Mouse (Mus musculus): ENCODE measurements at regions not wholly inside any gene's neighbourhood (a gene's known extent, or its start where the extent isn't known, plus 50 kb on each side); places are given as distances from the start of the nearest gene placed in this dataset.

DNA sequence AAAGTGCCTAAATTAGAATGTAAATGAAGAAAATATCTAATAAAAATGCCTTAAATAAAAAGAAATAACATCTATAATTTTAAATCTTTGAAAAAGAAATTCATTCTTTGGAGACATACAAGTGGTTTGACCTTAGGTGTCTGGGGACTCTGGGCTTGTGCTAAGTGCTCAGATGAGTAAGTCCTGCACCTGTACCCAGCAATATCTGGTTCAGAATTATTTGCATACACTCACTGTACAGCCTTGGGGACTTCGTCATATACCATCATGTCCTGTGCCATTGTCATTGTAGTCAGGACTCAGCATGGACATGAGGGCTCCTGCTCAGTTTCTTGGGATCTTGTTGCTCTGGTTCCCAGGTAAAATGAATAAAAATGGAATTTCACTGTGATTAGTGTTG, 255.1 kb upstream of the Tacstd2 start:
- dilution Hi-C loops (cut with MboI; ENCODE audit: extremely low pct_ligation_motif_present, extremely low pct_unique_long_range_greater_than_20kb, low sequenced_read_pairs), result no loop called here
- DNase-seq (ENCODE audit: extremely low read depth), result peak; percentile 78

DNA sequence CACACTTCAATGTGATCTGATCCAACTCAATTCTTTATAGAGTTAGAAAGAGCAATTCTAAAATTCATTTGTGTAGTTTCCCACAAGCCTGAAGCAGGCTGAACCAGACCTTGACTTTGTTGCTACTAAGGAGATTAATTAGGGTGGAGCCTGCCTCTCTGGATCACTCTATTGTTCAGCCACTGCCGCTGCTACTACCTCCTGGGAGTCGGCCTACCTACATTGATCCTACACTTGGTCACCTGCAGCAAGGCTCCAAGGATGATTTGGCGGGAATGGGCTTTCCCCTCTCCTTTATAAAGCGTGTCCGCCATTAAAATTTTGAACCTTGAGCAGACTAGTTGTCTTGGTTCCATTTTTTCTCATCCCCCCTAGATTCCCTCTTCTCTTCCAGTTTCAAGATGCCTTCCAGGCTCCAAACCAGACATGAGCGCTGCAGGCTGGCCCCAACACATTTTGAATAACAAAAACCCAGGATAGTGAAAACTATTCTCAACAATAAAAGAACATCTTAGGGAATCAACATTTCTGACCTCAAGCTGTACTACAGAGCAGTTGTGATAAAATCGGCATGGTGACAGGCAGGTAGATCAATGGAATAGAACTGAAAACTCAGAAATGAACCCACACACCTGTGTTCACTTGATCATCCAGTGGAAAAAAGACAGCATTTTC, 251.6 kb upstream of the Tacstd2 start:
- H3K36me3 ChIP-seq (replicated peaks in 1 of 2; ENCODE audit: control insufficient read depth in 1 of 2, insufficient read depth in 1 of 2, low read length in 1 of 2), result no peaks in the 10 kb centered on the region
- H3K9ac ChIP-seq (ENCODE audit: insufficient read depth, low read depth), result no peak overlapping the region
- no peak for DNase-seq (ENCODE audit: extremely low read depth)
- H3K79me2 ChIP-seq (replicated peaks; ENCODE audit: control insufficient read depth, extremely low read depth, insufficient read depth, poor library complexity, severe bottlenecking), result no peaks in the 10 kb centered on the region
- no peak for TF ChIP-seq CHD2 (IDR thresholded peaks at IDR 0.05; ENCODE audit: low read length)
- TF ChIP-seq HCFC1 (IDR thresholded peaks at IDR 0.05; ENCODE audit: low read depth, low read length), result no peak
- no peak for TF ChIP-seq MAZ (IDR thresholded peaks at IDR 0.05; ENCODE audit: low read depth, low read length)
- dilution Hi-C loops (cut with MboI; ENCODE audit: extremely low pct_ligation_motif_present, extremely low pct_unique_long_range_greater_than_20kb, low sequenced_read_pairs) (no loop called here), in situ Hi-C loops (cut with MboI; ENCODE audit: low pct_ligation_motif_present, low pct_unique_long_range_greater_than_20kb, low sequenced_read_pairs) (no loop called here)
- peaks cover 1% of the 10 kb centered on the region for H3K27me3 ChIP-seq (replicated peaks)
- H3K9me3 ChIP-seq (replicated peaks; ENCODE audit: low read length), result no peaks in the 10 kb centered on the region
- no peak overlapping the region for H3K4me3 ChIP-seq (replicated peaks in 1 of 3; ENCODE audit: low read depth in 2 of 3, low read length in 2 of 3, poor library complexity in 1 of 3)
- H3K4me1 ChIP-seq (ENCODE audit: control insufficient read depth in 1 of 2, insufficient read depth in 2 of 2), result peaks cover 8 to 25% of the 10 kb centered on the region in 2 experiments; a peak in 3 of 4 replicates
- no peak overlapping the region for H3K4me2 ChIP-seq (ENCODE audit: insufficient read depth, low read depth, poor library complexity, severe bottlenecking)
- H3K27ac ChIP-seq (ENCODE audit: insufficient read depth, low read depth), result no peak overlapping the region

More for the DNA sequence above, 255.1 kb upstream of the Tacstd2 start:
- no peak overlapping the region for H3K9ac ChIP-seq (ENCODE audit: insufficient read depth, low read depth)
- peaks cover 8 to 27% of the 10 kb centered on the region in 2 experiments; a peak in 3 of 4 replicates for H3K4me1 ChIP-seq (ENCODE audit: control insufficient read depth in 1 of 2, insufficient read depth in 2 of 2)
- TF ChIP-seq MAX (IDR thresholded peaks at IDR 0.05; ENCODE audit: low read length), result peak; percentile 46
- no peak for TF ChIP-seq ZKSCAN1 (IDR thresholded peaks at IDR 0.05; ENCODE audit: borderline replicate concordance, low read depth, low read length)
- TF ChIP-seq RCOR1 (conservative IDR thresholded peaks at IDR 0.05; ENCODE audit: low read depth, low read length), result peak; percentile 87
- TF ChIP-seq MAZ (IDR thresholded peaks at IDR 0.05; ENCODE audit: low read depth, low read length), result no peak
- no peak for TF ChIP-seq MYC (IDR thresholded peaks at IDR 0.05; ENCODE audit: low read depth, low read length)
- TF ChIP-seq ZNF384 (IDR thresholded peaks at IDR 0.05; ENCODE audit: low read depth, low read length), result no peak
- TF ChIP-seq UBTF (IDR thresholded peaks at IDR 0.05; ENCODE audit: low read depth, low read length), result no peak
- TF ChIP-seq POLR2AphosphoS2 (IDR thresholded peaks at IDR 0.05; ENCODE audit: low read depth, low read length), result no peak
- peak; percentile 68 for TF ChIP-seq CHD2 (IDR thresholded peaks at IDR 0.05; ENCODE audit: low read length)
- no peak for TF ChIP-seq USF1 (IDR thresholded peaks at IDR 0.05; ENCODE audit: low read depth, low read length)
- TF ChIP-seq EP300 (IDR thresholded peaks at IDR 0.05; ENCODE audit: low read length), result peak; percentile 89
- TF ChIP-seq ZMIZ1 (IDR thresholded peaks at IDR 0.05; ENCODE audit: low read depth, low read length), result no peak
- peak; percentile 69 for TF ChIP-seq IRF4 (IDR thresholded peaks at IDR 0.05; ENCODE audit: low read depth, low read length)
- peak; percentile 76 for TF ChIP-seq TCF12 (IDR thresholded peaks at IDR 0.05; ENCODE audit: low read depth, low read length)
- TF ChIP-seq CTCF (conservative IDR thresholded peaks at IDR 0.05 in 1 of 2, IDR thresholded peaks at IDR 0.05 in 1 of 2; ENCODE audit: low read depth in 2 of 2, low read length in 2 of 2), result no peak
- peak; percentile 43; the same call in 1 of the 2 replicates for TF ChIP-seq MEF2A (IDR thresholded peaks at IDR 0.05; ENCODE audit: borderline replicate concordance, low read depth, low read length)
- TF ChIP-seq GABPA (IDR thresholded peaks at IDR 0.05; ENCODE audit: insufficient replicate concordance, low read depth, low read length), result no peak
- no peak for TF ChIP-seq MXI1 (IDR thresholded peaks at IDR 0.05; ENCODE audit: low read depth, low read length)
- no peak for TF ChIP-seq ZC3H11A (IDR thresholded peaks at IDR 0.05; ENCODE audit: low read depth, low read length)
- TF ChIP-seq SMC3 (IDR thresholded peaks at IDR 0.05; ENCODE audit: low read depth, low read length), result no peak
- TF ChIP-seq BHLHE40 (IDR thresholded peaks at IDR 0.05; ENCODE audit: low read depth, low read length), result peak; percentile 83
- TF ChIP-seq TBP (conservative IDR thresholded peaks at IDR 0.05; ENCODE audit: low read depth, low read length), result no peak
- peak; percentile 76 for TF ChIP-seq MAFK (IDR thresholded peaks at IDR 0.05; ENCODE audit: insufficient replicate concordance, low read length)
- TF ChIP-seq JUND (conservative IDR thresholded peaks at IDR 0.05; ENCODE audit: low read depth, low read length), result peak; percentile 55; the same call in 1 of the 2 replicates
- no peak for TF ChIP-seq NRF1 (IDR thresholded peaks at IDR 0.05; ENCODE audit: low read depth, low read length)
- peak; percentile 75 for TF ChIP-seq ETS1 (conservative IDR thresholded peaks at IDR 0.05; ENCODE audit: low read depth, low read length)
- no peak for TF ChIP-seq ELF1 (IDR thresholded peaks at IDR 0.05; ENCODE audit: low read depth, low read length)
- no peak for TF ChIP-seq NELFE (IDR thresholded peaks at IDR 0.05; ENCODE audit: low read depth, low read length)
- TF ChIP-seq JUN (IDR thresholded peaks at IDR 0.05; ENCODE audit: insufficient read depth, low read depth, low read length), result peak; percentile 63
- TF ChIP-seq E2F4 (IDR thresholded peaks at IDR 0.05; ENCODE audit: insufficient replicate concordance, low read depth, low read length), result no peak
- TF ChIP-seq POLR2A (IDR thresholded peaks at IDR 0.05; ENCODE audit: low read depth, low read length), result no peak
- TF ChIP-seq SIN3A (IDR thresholded peaks at IDR 0.05; ENCODE audit: low read length), result peak; percentile 39; the same call in 1 of the 2 replicates
- no peak for TF ChIP-seq USF2 (conservative IDR thresholded peaks at IDR 0.05; ENCODE audit: low read depth, low read length)
- TF ChIP-seq KAT2A (IDR thresholded peaks at IDR 0.05; ENCODE audit: insufficient replicate concordance, low read length), result no peak
- TF ChIP-seq PAX5 (IDR thresholded peaks at IDR 0.05; ENCODE audit: low read length), result no peak
- no peak for TF ChIP-seq CHD1 (IDR thresholded peaks at IDR 0.05; ENCODE audit: low read depth, low read length)
- TF ChIP-seq RAD21 (IDR thresholded peaks at IDR 0.05; ENCODE audit: low read depth, low read length), result no peak
- TF ChIP-seq HCFC1 (IDR thresholded peaks at IDR 0.05; ENCODE audit: low read depth, low read length), result no peak
- H3K9me3 ChIP-seq (replicated peaks; ENCODE audit: low read length), result no peaks in the 10 kb centered on the region
- H3K79me2 ChIP-seq (replicated peaks; ENCODE audit: control insufficient read depth, extremely low read depth, insufficient read depth, poor library complexity, severe bottlenecking), result no peaks in the 10 kb centered on the region
- in situ Hi-C loops (cut with MboI; ENCODE audit: low pct_ligation_motif_present, low pct_unique_long_range_greater_than_20kb, low sequenced_read_pairs), result no loop called here
- H3K4me2 ChIP-seq (ENCODE audit: insufficient read depth, low read depth, poor library complexity, severe bottlenecking), result 0 out of 2 replicates have a peak overlapping the region, but pooled peaks have one; percentile 50
- H3K27ac ChIP-seq (ENCODE audit: insufficient read depth, low read depth), result no peak overlapping the region
- no peaks in the 10 kb centered on the region for H3K36me3 ChIP-seq (replicated peaks in 1 of 2; ENCODE audit: control insufficient read depth in 1 of 2, insufficient read depth in 1 of 2, low read length in 1 of 2)
- no peaks in the 10 kb centered on the region for H3K27me3 ChIP-seq (replicated peaks)
- no peak overlapping the region for H3K4me3 ChIP-seq (replicated peaks in 1 of 3; ENCODE audit: low read depth in 2 of 3, low read length in 2 of 3, poor library complexity in 1 of 3)

All from CH12.LX (cell line).